Mouse (Mus musculus): ENCODE data around the gene Eif4a1.
A peak's percentile ranks its signal among the peaks of the same experiment; 100 is the strongest.
"Not testable (repeated sequence)": the region's sequence is repeated elsewhere in the genome, so short reads cannot be mapped to it uniquely, and the experiment has no call there.

Eif4a1 gene

DNA sequence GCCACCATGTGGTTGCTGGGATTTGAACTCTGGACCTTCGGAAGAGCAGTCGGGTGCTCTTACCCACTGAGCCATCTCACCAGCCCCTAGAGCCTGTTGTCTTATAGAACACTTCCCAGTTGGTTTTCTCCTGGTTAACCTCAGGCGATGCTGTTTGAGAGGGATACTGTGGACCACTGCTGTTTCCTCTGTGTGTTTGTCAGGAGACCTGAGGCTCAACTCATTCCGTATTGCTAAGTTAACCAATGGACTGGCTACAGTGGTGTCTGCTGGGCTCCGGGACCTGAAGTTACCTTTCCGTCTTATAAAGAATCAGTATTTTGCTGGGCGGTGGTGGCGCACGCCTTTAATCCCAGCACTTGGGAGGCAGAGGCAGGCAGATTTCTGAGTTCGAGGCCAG lies 30.7 kb upstream of the Eif4a1 start:
- not testable (repeated sequence) for DNase-seq (ENCODE audit: extremely low spot score, low read depth, low spot score)

- DNase-seq (ENCODE audit: extremely low spot score, low read depth, low spot score) = no peak
These were observed 27.4 kb upstream of the Eif4a1 start for GRCm38 (mm10) chr11:69699595-69699994.

GRCm38 (mm10) chr11:69698574-69698973 lies 26.4 kb upstream of the Eif4a1 start:
- no peak for DNase-seq (ENCODE audit: extremely low spot score, low read depth, low spot score)

DNA sequence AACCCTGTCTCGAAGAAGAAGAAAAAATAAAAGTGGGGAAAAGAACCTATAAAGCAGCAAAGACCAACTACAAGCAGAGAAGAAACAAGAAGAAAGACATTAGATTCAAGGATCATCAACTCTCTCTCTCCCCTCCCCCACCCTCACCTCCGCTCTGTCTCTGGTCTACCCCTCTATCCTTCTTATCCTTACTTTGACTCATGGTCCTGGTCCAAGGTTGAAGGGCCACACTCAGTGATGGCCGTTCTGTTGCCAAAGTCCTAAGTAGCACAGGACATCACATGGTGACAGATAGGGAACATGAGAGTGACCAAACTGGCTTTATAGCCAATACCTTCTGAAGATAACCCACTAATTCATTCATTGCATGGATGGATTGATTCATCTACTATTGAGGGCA lies 25.2 kb upstream of the Eif4a1 start:
- no peak for DNase-seq (ENCODE audit: extremely low spot score, low read depth, low spot score)

GRCm38 (mm10) chr11:69695361-69696181 lies 23.3 kb upstream of the Eif4a1 start, which contains the start of the genes Tnfsf12 and Tnfsfm13:
TSS of gene Tnfsf12 (minus strand) at chr11:69695849.
TSS of gene Tnfsfm13 (minus strand) at chr11:69696098.
- DNase-seq (ENCODE audit: extremely low spot score, low read depth, low spot score) = no peak

DNA sequence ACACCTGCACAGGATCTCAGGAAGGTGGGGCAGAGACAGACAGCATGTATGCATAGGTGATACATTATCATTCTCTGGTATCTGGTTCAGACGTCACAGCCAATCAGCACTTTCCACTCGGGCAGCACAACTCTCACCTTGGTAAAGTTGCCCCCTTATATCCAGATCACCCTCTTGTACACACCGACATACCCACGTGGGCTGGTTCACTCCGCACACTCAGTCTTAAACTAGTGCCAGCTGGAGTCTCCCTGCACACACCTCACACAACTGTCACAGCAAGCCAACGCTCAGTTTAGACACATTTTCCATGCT lies 22.8 kb upstream of the Eif4a1 start:
- DNase-seq (ENCODE audit: extremely low spot score, low read depth, low spot score) = no peak

GRCm38 (mm10) chr11:69693421-69693965 lies 21.3 kb upstream of the Eif4a1 start:
- DNase-seq (ENCODE audit: extremely low spot score, low read depth, low spot score) = no peak

DNA sequence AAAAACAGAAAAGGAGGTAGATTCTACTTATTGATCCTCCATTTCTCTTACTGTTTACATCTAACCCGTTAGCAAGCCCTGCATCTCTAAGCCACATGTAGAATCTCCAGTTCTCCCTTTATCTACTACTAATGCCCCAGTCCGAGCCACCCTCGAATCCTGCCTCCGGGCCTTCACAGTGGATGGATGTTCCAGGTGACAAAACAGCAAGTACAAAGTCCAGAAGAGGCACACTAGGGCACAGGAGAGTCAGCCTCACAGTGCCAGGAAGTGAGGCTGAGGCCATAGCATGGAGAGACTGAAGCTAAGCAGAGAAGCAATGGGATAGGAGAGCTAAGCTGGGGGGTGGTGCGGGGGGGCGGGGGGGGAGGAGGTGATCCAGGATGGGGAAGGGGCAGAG lies 20.6 kb upstream of the Eif4a1 start:
- no peak for DNase-seq (ENCODE audit: extremely low spot score, low read depth, low spot score)

GRCm38 (mm10) chr11:69692196-69692811 lies 20.1 kb upstream of the Eif4a1 start:
- DNase-seq (ENCODE audit: extremely low spot score, low read depth, low spot score) = no peak

- no peak for DNase-seq (ENCODE audit: extremely low spot score, low read depth, low spot score)
These were observed 17.7 kb upstream of the Eif4a1 start for GRCm38 (mm10) chr11:69689891-69690290.

DNA sequence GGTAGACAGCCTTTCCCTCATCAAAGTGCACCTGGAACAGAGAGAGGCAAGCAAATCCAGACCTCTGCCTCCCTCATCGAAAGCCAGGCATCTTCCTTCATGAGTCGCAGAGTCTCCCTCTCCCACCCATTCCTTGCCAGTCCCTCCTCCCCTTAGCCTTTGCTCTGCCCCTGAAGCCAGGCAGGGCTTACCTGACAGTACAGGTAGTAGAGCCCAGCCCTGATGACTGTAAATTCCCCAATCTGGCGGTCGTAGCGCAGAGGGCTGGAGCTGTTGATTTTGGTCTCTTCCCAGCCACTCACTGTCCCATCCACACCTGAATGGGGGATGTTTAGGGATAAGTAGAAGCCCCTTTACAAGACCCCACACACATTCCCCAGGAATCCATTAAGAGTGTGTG lies 14.8 kb upstream of the Eif4a1 start:
- DNase-seq (ENCODE audit: extremely low spot score, low read depth, low spot score) = no peak

DNA sequence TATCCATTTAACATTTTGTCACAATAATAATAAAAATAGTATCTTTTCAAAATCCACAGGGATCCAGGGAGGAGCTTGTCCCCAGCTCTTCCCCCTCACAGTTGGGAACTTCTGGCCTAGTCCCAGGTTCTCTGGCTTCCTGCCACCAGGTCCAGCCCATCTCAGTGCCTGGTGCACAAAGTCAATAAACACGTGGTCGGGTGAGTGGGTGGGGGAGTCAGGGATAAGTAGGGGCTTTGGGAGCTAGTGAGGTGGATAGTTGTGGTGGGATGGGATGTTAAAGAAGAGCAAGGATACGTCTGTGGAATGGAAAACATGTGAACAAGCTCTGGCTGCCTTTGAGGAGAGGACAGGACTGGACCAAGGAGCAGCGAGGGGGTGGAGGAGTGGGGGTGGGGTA lies 14.2 kb upstream of the Eif4a1 start:
- no peak for DNase-seq (ENCODE audit: extremely low spot score, low read depth, low spot score)

- DNase-seq (ENCODE audit: extremely low spot score, low read depth, low spot score) = no peak
These were observed 13.4 kb upstream of the Eif4a1 start, which contains the start of gene Tnfsf13 for GRCm38 (mm10) chr11:69685526-69686148. TSS of gene Tnfsf13 (minus strand) at chr11:69685784.

DNA sequence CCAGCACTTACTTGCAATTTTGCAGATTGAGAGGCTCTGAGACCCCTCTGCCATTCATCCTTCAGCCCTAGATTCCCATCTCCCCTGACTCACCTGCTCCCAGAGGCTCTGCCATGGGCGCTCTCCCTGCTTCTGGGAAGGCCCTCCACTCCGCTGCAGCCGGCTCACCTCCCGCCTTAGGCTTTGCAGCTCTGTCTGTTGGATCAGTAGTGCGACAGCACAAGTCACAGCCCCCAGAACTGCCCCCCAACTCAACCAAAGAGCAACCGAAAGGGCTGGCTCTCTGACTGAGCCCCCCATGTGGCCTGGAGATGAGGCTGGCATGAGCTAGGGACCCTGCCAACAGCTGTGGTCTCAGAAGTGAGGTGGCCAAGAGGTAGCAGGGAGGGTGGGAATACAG lies 12.7 kb upstream of the Eif4a1 start:
- no peak for DNase-seq (ENCODE audit: extremely low spot score, low read depth, low spot score)

DNA sequence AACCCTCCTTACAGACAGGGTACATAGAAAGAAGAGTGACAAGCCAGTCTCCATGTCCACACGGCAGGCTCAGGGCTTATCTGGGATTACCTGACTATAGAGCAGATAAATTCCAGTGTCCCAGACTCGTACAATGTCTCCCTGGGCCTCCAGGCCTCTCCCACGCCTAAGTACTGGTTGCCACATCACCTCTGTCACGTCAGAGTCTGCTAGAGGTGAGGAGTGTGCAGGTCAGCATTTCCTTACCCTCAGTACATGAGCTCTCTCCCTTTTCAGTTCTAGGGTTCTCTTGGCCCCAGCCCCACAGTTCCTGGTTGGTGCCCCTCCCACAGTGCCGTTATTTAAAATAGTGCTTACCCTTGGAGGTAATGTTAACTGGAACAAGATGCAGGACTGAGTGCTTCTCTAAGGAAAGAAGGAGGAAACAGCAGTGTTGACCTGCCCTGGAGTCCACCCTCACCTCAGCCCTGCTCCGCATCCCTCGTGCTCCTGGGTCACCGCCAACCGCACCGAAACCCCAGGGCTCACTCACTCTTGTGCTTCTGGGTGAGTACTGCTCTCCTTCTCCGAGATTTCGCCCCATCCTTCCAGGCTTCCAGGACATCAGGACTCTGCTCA lies 12.0 kb upstream of the Eif4a1 start:
- no peak for DNase-seq (ENCODE audit: extremely low spot score, low read depth, low spot score)

DNA sequence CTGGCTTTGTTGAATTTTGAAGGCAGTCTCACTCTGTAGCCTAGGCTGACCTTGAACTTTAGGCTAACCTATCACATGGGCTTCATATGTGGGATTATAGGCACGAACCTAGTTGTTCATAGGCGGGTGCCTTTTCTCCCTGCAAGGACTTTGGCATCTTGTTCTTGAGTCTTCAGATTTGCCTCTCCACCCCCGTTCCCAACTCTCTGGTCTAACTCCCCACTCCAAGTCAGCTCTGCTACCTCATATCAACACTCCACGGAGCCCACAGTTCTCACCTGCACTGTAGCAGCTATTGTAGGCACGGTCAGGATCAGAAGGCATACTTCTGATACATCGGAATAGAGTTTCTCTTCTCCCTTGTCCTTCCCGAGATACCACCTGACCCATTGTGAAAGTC lies 11.4 kb upstream of the Eif4a1 start:
- no peak for DNase-seq (ENCODE audit: extremely low spot score, low read depth, low spot score)

- DNase-seq (ENCODE audit: extremely low spot score, low read depth, low spot score) = peak; percentile 99
These were observed 10.8 kb upstream of the Eif4a1 start for GRCm38 (mm10) chr11:69682840-69683533.

DNA sequence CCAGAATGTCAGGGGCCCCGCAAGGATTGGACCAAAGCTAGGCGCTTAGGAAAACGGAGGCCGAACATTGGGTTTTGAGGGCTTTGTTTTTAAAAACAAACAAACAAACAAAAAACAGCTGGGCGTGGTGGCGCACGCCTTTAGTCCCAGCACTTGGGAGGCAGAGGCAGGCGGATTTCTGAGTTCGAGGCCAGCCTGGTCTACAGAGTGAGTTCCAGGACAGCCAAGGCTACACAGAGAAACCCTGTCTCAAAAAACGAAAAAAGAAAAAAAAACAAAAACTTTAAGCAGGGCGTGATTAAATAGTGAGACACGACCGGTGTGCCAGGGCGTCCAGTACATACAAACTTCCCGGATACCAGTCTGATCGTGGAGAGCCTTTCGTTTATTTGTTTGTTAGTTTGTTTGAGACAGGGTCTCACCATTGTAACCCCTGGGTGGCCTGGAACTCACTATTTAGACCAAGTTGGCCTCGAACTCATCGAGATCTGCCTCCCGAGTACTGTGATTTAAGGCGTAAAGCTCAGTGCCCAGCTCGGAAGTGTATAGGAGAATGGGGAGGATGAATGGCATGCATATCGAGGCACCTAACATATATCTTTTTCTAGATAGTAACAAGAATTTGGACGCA lies 10.1 kb upstream of the Eif4a1 start:
- DNase-seq (ENCODE audit: extremely low spot score, low read depth, low spot score) = no peak

- peak; percentile 86 for DNase-seq (ENCODE audit: extremely low spot score, low read depth, low spot score)
These were observed 9.3 kb upstream of the Eif4a1 start, which contains the start of gene Senp3 for GRCm38 (mm10) chr11:69681314-69682208. TSS of gene Senp3 (minus strand) at chr11:69682084.
